Mouse (Mus musculus): ENCODE data around the gene Mgme1. TPM values are rescaled to one million over a fixed set of nuclear protein-coding genes. Genes with fewer than 3 reads are reported as not detected.

Mgme1 gene
- total RNA-seq, 4 experiments from 2014 or later = 16.5 to 31.4 (median 19.5) TPM

DNA sequence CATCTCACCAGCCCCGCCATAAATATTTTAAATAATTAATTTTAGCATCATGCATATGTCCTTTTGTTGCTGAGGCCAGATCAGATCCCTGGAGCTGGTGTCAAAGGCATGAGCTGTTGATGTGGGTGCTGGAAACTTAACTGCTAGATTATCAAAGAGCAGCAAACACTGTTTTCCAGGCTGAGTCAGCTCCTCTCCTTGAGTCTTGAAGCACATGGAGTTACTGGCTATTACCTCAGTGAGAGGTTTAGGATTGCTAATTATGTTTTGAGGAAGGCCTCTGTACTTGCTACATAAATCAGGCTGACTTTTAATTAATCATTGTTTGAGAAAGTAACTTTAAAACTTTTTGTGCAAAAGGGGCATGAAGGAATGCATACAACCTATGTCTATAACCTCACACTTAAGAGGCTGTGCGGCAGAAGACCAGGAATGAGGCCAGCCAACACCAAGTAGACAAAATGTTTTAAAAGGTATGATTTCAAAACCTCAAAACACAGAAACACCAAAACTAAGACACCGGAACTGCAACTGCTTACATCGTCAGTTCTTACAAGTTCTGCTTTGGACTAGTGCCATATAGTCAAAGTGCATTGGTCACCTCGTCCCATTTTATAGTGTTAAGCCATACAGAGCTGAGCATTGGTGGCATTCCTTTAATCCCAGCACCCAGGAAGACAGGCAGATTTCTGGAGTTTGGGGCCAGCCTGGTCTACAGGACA is 5.9 kb upstream of the Mgme1 start:
- no peak for DNase-seq

DNA sequence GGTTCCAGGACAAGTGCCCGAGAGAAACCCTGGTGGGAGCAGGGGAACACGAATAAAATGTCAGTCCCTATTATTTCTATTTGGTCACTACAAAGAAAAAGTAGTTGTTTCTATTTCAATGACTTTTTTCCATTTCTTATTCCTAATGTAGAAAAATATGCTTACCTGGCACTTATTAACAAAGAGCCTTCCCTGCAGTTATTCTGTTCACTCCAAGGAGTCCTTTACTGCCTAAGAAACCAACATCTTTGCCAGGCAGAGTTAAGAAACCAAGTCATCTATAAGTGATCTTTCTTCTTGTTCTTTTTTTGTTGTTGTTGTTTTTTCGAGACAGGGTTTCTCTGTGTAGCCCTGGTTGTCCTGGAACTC is 5.4 kb upstream of the Mgme1 start:
- DNase-seq = no peak

DNA sequence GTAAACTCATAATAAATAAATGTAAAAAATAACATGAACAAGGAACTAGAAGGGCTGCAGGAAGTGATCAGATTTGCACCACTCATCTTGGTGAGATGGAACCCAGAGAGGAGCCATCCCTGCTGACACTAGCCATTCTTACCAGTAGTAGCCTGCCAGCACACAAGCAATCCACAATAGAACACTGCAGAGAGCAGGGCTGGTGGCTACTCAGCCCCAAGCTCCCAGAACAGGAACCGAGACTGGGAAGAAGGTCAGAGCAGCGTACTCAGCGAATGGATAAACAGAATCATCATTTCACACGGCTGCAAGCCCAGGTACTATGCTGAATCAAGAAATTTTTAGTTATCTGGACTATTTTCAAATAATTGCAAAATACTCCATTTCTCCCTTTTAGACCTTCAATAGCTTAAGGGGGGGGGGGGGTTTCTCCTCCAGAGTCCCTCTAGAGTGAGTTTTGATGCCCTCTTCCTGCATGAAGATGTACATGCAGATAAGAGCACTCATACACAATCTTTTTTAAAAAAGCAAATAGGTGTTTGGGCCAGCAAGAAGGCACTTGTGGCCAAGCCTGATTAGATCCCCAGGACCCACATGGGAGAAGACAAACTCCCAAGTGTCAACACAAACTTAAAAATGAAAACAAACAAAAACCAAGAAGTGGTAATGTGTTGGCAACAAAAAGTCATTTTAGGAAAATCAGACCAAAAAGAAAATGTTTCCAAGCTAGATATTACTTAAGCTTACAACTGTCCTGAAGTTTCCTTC is 4.4 kb upstream of the Mgme1 start:
- no peak for DNase-seq

DNA sequence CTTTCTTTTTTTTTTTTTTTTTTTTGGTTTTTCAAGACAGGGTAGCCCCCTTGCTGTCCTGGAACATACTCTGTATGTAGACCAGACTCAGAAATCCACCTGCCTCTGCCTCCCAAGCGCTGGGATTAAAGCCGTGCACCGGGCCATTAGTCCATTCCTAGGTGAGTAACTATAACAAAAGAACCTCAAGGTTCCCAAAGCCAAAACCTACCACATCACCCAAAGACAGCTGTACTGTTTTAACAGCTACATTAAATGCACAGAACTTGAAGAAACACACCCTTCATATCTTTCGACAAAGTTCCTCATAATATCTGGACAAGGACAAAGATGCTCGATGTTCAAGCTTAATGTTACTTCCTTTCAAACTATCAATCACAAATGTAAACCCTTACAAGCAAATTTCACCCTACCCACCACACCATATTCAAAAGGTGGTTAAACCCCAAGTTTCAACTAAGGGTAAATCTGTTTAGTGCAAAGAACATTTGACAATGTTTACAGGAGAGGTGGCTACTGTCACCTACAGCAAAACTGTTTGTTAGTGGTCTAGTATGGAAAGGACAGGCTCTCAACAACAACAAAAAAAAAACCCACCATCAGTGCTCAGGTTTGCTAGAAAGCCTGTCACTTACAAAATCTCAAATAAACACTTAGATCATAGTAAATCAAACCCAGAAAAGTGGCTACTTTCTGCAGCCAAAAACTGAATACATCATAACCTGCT is 3.3 kb upstream of the Mgme1 start:
- DNase-seq = no peak

- no peak for DNase-seq
These were observed 2.8 kb upstream of the Mgme1 start for GRCm38 (mm10) chr2:144267731-144268015.

DNA sequence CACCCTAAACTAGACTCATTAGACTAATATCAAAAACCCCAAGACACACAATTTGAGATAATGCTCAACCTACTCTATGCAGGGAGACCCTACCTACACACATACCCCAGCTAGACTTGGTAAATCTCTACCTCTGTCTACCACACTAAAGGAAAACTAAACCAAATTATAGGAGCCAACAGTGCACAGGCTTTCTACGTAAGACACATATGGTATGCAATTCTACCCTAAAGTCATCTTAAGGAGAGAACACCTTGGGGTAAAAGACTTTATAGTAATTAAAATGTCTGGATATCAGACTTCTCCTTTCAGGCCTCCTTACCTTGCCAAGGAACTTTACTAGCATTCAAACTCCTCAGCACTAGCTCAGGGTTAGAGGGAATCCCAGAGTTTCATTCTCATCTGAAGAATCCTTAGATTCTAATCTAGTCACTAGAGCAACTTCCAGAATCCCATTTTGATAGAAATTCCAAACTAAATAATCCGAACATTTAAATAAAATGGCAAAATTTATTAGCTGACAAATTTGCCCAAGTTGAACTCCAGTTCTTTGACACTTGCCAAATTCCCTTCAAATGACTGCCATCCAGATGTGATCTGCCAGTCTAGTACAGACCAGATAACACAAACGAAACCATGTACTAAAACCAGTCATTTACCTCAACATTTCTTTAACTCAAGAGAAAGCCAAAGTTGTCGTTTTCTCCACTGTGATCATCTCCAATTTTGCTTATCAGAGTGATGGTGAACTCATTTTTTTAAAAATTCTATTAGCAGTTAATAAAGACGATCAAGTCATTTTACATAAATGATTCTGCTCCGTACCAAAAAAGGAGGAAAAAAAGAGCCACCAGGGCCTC is 1.8 kb upstream of the Mgme1 start:
- DNase-seq = no peak

DNA sequence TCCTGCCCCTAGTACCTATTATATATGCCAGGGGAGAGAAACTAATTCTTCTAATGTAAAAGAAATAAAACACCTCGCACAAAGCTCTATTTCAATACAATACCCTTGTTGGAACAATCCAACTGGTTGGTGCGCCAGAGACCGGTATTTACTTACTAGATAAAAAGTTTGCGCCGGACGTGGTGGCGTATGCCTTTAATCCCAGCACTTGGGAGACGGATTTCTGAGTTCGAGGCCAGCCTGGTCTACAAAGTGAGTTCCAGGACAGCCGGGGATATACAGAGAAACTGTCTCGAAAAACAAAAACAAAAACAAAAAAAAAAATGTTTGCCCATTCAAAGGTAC is 1.2 kb upstream of the Mgme1 start:
- no peak for DNase-seq

GRCm38 (mm10) chr2:144269679-144270475 is 586 bp upstream of the Mgme1 start:
- no peak for DNase-seq

DNA sequence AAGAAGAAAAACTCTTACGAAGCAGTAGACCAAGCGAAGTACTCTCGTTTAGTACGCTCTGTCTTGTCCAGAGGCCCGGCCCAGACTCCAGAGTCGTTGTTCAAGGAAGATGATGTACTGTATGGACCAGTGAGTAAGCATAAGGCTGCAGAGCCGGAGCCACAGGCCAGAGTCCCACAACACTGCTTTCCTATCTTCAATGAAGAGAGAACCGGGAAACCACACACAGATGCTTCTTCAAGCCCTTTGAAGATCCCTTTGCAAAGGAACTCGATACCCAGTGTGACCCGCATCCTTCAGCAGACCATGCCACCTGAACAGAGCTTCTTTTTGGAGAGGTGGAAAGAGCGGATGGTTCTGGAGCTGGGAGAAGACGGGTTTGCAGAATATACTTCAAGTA is 1.6 kb downstream of the Mgme1 start:
- DNase-seq = no peak

DNA sequence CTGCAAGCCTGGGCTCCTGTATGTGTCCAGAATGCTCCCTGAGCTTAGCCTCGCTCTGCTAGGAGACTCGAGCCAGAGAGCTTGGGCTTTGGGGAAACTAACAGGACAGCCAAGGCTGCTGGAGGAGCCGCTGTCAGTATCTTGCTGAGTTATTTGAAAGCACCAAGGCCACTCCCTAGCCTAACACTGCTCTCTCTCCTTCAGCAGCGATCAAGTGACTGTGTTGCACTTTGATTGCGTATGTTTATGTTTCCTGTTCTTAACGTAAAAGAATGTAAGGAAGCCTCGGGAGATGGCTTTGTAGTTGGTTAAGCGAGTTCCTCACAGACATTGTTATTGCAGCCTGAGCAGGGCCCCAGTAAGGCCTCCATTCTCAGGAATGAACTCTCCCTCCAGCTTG is 4.3 kb downstream of the Mgme1 start:
- peak; percentile 60 for DNase-seq

- no peak for DNase-seq
These were observed 6.4 kb downstream of the Mgme1 start for GRCm38 (mm10) chr2:144276885-144277284.

- peak; percentile 96 for DNase-seq
These were observed 9.3 kb downstream of the Mgme1 start for GRCm38 (mm10) chr2:144279742-144280141.

GRCm38 (mm10) chr2:144280568-144280967 is 10.1 kb downstream of the Mgme1 start:
- DNase-seq = no peak

DNA sequence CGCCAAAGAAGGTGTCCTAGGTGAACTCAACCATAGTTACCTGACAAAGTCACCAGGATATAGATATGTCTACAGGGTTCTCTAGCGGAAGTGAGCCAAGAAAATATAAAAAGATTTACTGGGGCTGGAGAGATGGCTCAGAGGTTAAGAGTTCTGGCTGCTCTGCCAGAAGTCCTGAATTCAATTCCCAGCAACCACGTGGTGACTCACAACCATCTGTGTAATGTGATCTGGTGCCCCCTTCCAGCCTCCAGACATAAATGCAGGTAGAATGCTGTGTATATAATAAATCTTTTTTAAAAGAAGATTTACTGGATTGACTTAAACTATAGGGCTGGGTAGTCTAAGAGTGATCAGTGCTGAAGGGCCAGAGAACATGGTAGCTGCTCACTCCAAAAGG is 11.0 kb downstream of the Mgme1 start:
- no peak for DNase-seq

- DNase-seq = no peak
These were observed 19.9 kb downstream of the Mgme1 start for GRCm38 (mm10) chr2:144290321-144290720.

- DNase-seq = no peak
These were observed 21.3 kb downstream of the Mgme1 start for GRCm38 (mm10) chr2:144291600-144292305.

DNA sequence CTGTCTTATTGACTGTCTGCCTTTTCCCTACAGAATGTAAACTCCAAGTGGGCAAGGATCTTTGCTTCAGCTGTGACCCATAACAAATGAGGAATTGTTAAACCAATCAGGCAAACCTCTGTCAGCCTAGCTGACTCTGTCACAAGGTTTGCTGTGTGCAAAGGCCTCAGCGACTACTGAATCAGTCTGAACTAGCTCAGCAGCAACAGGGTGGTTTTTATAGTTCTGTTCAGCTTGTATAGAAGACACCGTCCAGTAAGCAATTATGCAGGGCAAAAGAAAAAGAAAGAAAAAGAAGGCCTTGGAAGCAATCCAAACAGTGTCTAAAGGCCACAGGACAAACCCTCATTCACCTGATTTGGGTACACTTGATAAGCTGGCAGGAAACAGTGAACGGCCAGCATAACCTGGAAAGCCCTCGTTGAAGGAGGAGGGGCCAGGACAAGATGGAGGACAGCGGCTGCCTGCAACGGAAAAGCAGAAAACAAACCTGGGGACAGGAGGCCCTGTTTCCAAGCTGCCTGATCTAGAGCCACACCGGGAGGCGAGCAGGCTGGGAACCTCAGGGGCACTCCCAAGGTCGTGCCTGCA is 24.8 kb downstream of the Mgme1 start:
- DNase-seq = no peak

- no peak for DNase-seq
These were observed 29.5 kb downstream of the Mgme1 start for GRCm38 (mm10) chr2:144299749-144300669.

- no peak for DNase-seq
These were observed 30.6 kb downstream of the Mgme1 start for GRCm38 (mm10) chr2:144301101-144301500.

All from adrenal gland, adult 8-10 months (tissue).